Mouse (Mus musculus): ENCODE measurements at regions not wholly inside any gene's neighbourhood (a gene's known extent, or its start where the extent isn't known, plus 50 kb on each side); places are given as distances from the start of the nearest gene placed in this dataset.

DNA sequence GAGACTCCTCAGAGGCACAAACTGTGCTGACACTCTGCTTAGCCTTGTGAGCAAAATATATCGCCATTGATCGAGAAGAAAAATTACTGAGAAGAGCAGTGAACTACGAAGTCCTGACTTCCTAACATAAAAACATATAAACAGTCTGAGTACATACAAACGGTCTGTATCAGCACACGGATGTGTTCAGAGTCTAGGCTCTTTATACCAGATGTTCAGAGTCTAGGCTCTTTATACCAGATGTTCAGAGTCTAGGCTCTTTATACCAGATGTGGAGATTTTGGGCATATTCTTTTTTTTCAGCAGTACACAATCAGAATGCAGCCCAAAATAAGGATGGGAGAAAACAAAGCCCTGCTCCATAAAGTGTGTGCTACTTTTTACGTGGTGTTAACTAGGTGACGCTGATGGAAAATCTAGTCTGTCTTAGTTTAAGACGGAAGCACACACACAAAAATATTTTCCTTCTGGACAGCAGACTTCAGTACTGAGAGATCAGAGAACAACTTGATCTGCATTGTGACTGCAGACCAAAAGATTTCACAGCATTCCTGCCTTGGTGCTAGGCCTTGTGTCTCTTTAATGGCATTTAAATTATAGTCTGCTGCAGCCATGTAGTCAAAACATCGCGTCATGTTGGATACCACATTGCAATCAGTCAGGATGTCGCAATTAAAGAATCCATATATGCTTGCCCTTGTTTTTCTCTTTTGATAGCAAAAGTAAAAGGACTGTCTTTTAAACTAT, 233.6 kb downstream of the Ptprc start:
- ATAC-seq (replicated peaks; ENCODE audit: low FRiP score) (no peak), DNase-seq (ENCODE audit: low spot score) (no peak)
- Histone ChIP-seq H3K4me2 (no peak overlapping the region), H3K9ac (ENCODE audit: low read depth, low read length) (no peak overlapping the region), H3K36me3 (ENCODE audit: control insufficient read depth, insufficient read depth, low read length) (peaks cover 2% of the 10 kb centered on the region; the same call in 1 of the 2 replicates), H3K9me3 (ENCODE audit: control insufficient read depth, low read length) (no peaks in the 10 kb centered on the region), H3K4me1 (replicated peaks; ENCODE audit: control insufficient read depth, insufficient read depth, low read length) (no peaks in the 10 kb centered on the region), H3K27me3 (replicated peaks; ENCODE audit: control insufficient read depth, insufficient read depth, low read length) (no peaks in the 10 kb centered on the region), H3K27ac (ENCODE audit: low read depth, low read length) (no peak overlapping the region), H3K4me3 (ENCODE audit: low read depth, low read length) (no peak overlapping the region)
- WGBS = 90% methylated on average over 11 of the region's 11 CpGs

GRCm38 (mm10) chr1:137935746-137936145, 239.8 kb downstream of the Ptprc start:
- no peak overlapping the region for H3K9ac ChIP-seq (ENCODE audit: low read depth, low read length)
- 81% methylated on average over 4 of the region's 4 CpGs for WGBS
- no peak overlapping the region for H3K4me2 ChIP-seq
- H3K36me3 ChIP-seq (ENCODE audit: control insufficient read depth, insufficient read depth, low read length) = no peaks in the 10 kb centered on the region; the same call in 1 of the 2 replicates
- H3K4me1 ChIP-seq (replicated peaks; ENCODE audit: control insufficient read depth, insufficient read depth, low read length) = no peaks in the 10 kb centered on the region
- H3K27ac ChIP-seq (ENCODE audit: low read depth, low read length) = no peak overlapping the region
- no peak overlapping the region for H3K4me3 ChIP-seq (ENCODE audit: low read depth, low read length)
- DNase-seq (ENCODE audit: low spot score) (no peak), ATAC-seq (replicated peaks; ENCODE audit: low FRiP score) (no peak)
- H3K27me3 ChIP-seq (replicated peaks; ENCODE audit: control insufficient read depth, insufficient read depth, low read length) = no peaks in the 10 kb centered on the region
- no peaks in the 10 kb centered on the region for H3K9me3 ChIP-seq (ENCODE audit: control insufficient read depth, low read length)

- Histone ChIP-seq H3K4me2 (no peak overlapping the region), H3K9ac (ENCODE audit: low read depth, low read length) (no peak overlapping the region), H3K27me3 (replicated peaks; ENCODE audit: control insufficient read depth, insufficient read depth, low read length) (no peaks in the 10 kb centered on the region), H3K9me3 (ENCODE audit: control insufficient read depth, low read length) (no peaks in the 10 kb centered on the region), H3K4me3 (ENCODE audit: low read depth, low read length) (no peak overlapping the region), H3K4me1 (replicated peaks; ENCODE audit: control insufficient read depth, insufficient read depth, low read length) (no peaks in the 10 kb centered on the region; the same call in 1 of the 2 replicates), H3K36me3 (ENCODE audit: control insufficient read depth, insufficient read depth, low read length) (no peaks in the 10 kb centered on the region; the same call in 1 of the 2 replicates), H3K27ac (ENCODE audit: low read depth, low read length) (no peak overlapping the region)
- ATAC-seq (replicated peaks; ENCODE audit: low FRiP score) (no peak), DNase-seq (ENCODE audit: low spot score) (no peak)
- 83% methylated on average over 3 of the region's 3 CpGs for WGBS
Measured at GRCm38 (mm10) chr1:137929764-137930163, 245.7 kb downstream of the Ptprc start.

DNA sequence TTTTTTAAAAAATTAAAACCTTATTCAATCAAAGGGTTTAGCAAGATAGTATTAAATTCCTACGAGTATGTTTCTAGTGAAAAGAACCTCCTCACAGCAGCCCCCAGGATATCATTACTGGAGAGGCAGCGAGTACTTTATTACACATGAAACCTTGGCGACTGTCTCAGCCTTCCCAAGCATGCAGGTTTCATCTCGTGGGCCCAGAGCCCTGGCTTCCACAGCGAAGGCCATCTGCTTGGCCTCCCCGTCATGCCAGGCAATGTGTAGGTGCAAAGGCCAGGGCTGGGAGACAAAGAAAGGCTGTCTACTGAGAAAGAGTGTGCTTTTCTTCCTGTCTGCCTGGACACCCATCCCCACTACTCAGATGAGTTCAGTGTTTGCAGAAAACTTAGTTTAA, 247.0 kb downstream of the Ptprc start:
- Histone ChIP-seq H3K9ac (ENCODE audit: low read depth, low read length) (no peak overlapping the region), H3K9me3 (ENCODE audit: control insufficient read depth, low read length) (no peaks in the 10 kb centered on the region), H3K27ac (ENCODE audit: low read depth, low read length) (no peak overlapping the region), H3K27me3 (replicated peaks; ENCODE audit: control insufficient read depth, insufficient read depth, low read length) (no peaks in the 10 kb centered on the region), H3K36me3 (ENCODE audit: control insufficient read depth, insufficient read depth, low read length) (no peaks in the 10 kb centered on the region; the same call in 1 of the 2 replicates), H3K4me1 (replicated peaks; ENCODE audit: control insufficient read depth, insufficient read depth, low read length) (no peaks in the 10 kb centered on the region; the same call in 1 of the 2 replicates), H3K4me2 (no peak overlapping the region), H3K4me3 (ENCODE audit: low read depth, low read length) (no peak overlapping the region)
- ATAC-seq (replicated peaks; ENCODE audit: low FRiP score) (no peak), DNase-seq (ENCODE audit: low spot score) (no peak)
- 61% methylated on average over 6 of the region's 6 CpGs for WGBS

- no peaks in the 10 kb centered on the region; the same call in 1 of the 2 replicates for H3K4me1 ChIP-seq (replicated peaks; ENCODE audit: control insufficient read depth, insufficient read depth, low read length)
- no peak overlapping the region for H3K27ac ChIP-seq (ENCODE audit: low read depth, low read length)
- no peaks in the 10 kb centered on the region for H3K27me3 ChIP-seq (replicated peaks; ENCODE audit: control insufficient read depth, insufficient read depth, low read length)
- 59% methylated on average over 11 of the region's 11 CpGs for WGBS
- H3K36me3 ChIP-seq (ENCODE audit: control insufficient read depth, insufficient read depth, low read length) = no peaks in the 10 kb centered on the region; the same call in 1 of the 2 replicates
- H3K4me2 ChIP-seq = no peak overlapping the region
- ATAC-seq (replicated peaks; ENCODE audit: low FRiP score) = peak; percentile 71
- DNase-seq (ENCODE audit: low spot score) = no peak
- H3K9ac ChIP-seq (ENCODE audit: low read depth, low read length) = no peak overlapping the region
- H3K4me3 ChIP-seq (ENCODE audit: low read depth, low read length) = no peak overlapping the region
- no peaks in the 10 kb centered on the region for H3K9me3 ChIP-seq (ENCODE audit: control insufficient read depth, low read length)
Measured at GRCm38 (mm10) chr1:137927953-137928352, 247.6 kb downstream of the Ptprc start.

GRCm38 (mm10) chr1:137926326-137926725, 249.2 kb downstream of the Ptprc start:
- Histone ChIP-seq H3K27me3 (replicated peaks; ENCODE audit: control insufficient read depth, insufficient read depth, low read length) (no peaks in the 10 kb centered on the region), H3K27ac (ENCODE audit: low read depth, low read length) (no peak overlapping the region), H3K4me1 (replicated peaks; ENCODE audit: control insufficient read depth, insufficient read depth, low read length) (no peaks in the 10 kb centered on the region; the same call in 1 of the 2 replicates), H3K9ac (ENCODE audit: low read depth, low read length) (no peak overlapping the region), H3K4me2 (no peak overlapping the region), H3K4me3 (ENCODE audit: low read depth, low read length) (no peak overlapping the region), H3K9me3 (ENCODE audit: control insufficient read depth, low read length) (no peaks in the 10 kb centered on the region), H3K36me3 (ENCODE audit: control insufficient read depth, insufficient read depth, low read length) (no peaks in the 10 kb centered on the region)
- WGBS = 77% methylated on average over 4 of the region's 4 CpGs
- no peak for DNase-seq (ENCODE audit: low spot score)
- no peak for ATAC-seq (replicated peaks; ENCODE audit: low FRiP score)

- WGBS = 85% methylated on average over 6 of the region's 6 CpGs
- DNase-seq (ENCODE audit: low spot score) = no peak
- Histone ChIP-seq H3K4me2 (no peak overlapping the region), H3K9me3 (ENCODE audit: control insufficient read depth, low read length) (no peaks in the 10 kb centered on the region), H3K36me3 (ENCODE audit: control insufficient read depth, insufficient read depth, low read length) (no peaks in the 10 kb centered on the region), H3K4me1 (replicated peaks; ENCODE audit: control insufficient read depth, insufficient read depth, low read length) (no peaks in the 10 kb centered on the region; the same call in 1 of the 2 replicates), H3K27me3 (replicated peaks; ENCODE audit: control insufficient read depth, insufficient read depth, low read length) (no peaks in the 10 kb centered on the region), H3K9ac (ENCODE audit: low read depth, low read length) (no peak overlapping the region), H3K27ac (ENCODE audit: low read depth, low read length) (no peak overlapping the region), H3K4me3 (ENCODE audit: low read depth, low read length) (no peak overlapping the region)
- no peak for ATAC-seq (replicated peaks; ENCODE audit: low FRiP score)
Measured at GRCm38 (mm10) chr1:137924156-137924555, 251.4 kb downstream of the Ptprc start.

- H3K4me1 ChIP-seq (replicated peaks; ENCODE audit: control insufficient read depth, insufficient read depth, low read length) = no peaks in the 10 kb centered on the region; the same call in 1 of the 2 replicates
- no peak overlapping the region for H3K27ac ChIP-seq (ENCODE audit: low read depth, low read length)
- no peak overlapping the region for H3K4me2 ChIP-seq
- H3K36me3 ChIP-seq (ENCODE audit: control insufficient read depth, insufficient read depth, low read length) = no peaks in the 10 kb centered on the region
- H3K27me3 ChIP-seq (replicated peaks; ENCODE audit: control insufficient read depth, insufficient read depth, low read length) = no peaks in the 10 kb centered on the region
- DNase-seq (ENCODE audit: low spot score) (no peak), ATAC-seq (replicated peaks; ENCODE audit: low FRiP score) (no peak)
- no peaks in the 10 kb centered on the region for H3K9me3 ChIP-seq (ENCODE audit: control insufficient read depth, low read length)
- H3K9ac ChIP-seq (ENCODE audit: low read depth, low read length) = no peak overlapping the region
- WGBS = 59% methylated on average over 2 of the region's 2 CpGs
- H3K4me3 ChIP-seq (ENCODE audit: low read depth, low read length) = no peak overlapping the region
Measured at GRCm38 (mm10) chr1:137923705-137924104, 251.8 kb downstream of the Ptprc start.

GRCm38 (mm10) chr1:137922769-137923168, 252.7 kb downstream of the Ptprc start:
- no peak overlapping the region for H3K9ac ChIP-seq (ENCODE audit: low read depth, low read length)
- 75% methylated on average over 7 of the region's 7 CpGs for WGBS

More at GRCm38 (mm10) chr1:137922769-137923168, 252.7 kb downstream of the Ptprc start:
- Histone ChIP-seq H3K4me3 (ENCODE audit: low read depth, low read length) (no peak overlapping the region), H3K4me2 (no peak overlapping the region), H3K4me1 (replicated peaks; ENCODE audit: control insufficient read depth, insufficient read depth, low read length) (no peaks in the 10 kb centered on the region; the same call in 1 of the 2 replicates), H3K27me3 (replicated peaks; ENCODE audit: control insufficient read depth, insufficient read depth, low read length) (no peaks in the 10 kb centered on the region), H3K27ac (ENCODE audit: low read depth, low read length) (no peak overlapping the region), H3K36me3 (ENCODE audit: control insufficient read depth, insufficient read depth, low read length) (no peaks in the 10 kb centered on the region), H3K9me3 (ENCODE audit: control insufficient read depth, low read length) (no peaks in the 10 kb centered on the region)
- DNase-seq (ENCODE audit: low spot score) (no peak), ATAC-seq (replicated peaks; ENCODE audit: low FRiP score) (no peak)
